22 mouse cellular contexts compared by ENCODE assay signal in the genomic region with DNA sequence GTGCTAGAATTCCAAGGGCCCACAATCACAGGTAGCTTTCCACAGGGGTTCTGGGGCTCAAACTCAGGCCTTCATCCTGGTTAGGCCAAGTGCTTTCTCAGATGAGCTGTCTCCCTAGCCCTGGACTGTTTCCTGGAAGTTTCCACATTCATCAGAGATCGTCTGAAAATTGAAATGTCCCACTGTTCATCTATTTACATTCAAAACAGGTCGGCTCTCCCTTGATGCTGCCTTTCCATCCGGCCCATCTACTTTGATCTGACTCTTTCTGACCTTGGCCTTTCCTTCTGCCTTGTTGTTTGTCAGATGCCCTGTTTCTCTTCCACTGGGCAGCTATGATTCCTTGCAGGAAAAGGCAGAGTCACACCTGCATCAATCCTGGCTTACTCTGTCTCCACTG.
DNase-seq lines count a peak whose midpoint lies in the region; ATAC-seq lines count a peak whose summit lies in the region.
"Had no signal": no experiment of that assay in that cellular context is flagged by ENCODE, and none has a peak within 500 bp of the region (broad histone marks: within the 10 kb centered on the region; RNA-seq: fewer than 3 reads in every experiment).

No protein-coding gene starts in this region.

- WGBS in hindbrain, embryonic 10.5 days: 52% methylated on average over 3 of the region's 3 CpGs
- 53% methylated on average over 3 of the region's 3 CpGs for WGBS in hindbrain, embryonic 12.5 days

- no peaks in the 10 kb centered on the region for H3K36me3 ChIP-seq in hindbrain, embryonic 10.5 days
- no peaks in the 10 kb centered on the region for H3K36me3 ChIP-seq in hindbrain, embryonic 12.5 days
- H3K36me3 ChIP-seq: heart, embryonic 13.5 days; intestine, embryonic 15.5 days had no signal

- H3K4me3 ChIP-seq in hindbrain, embryonic 10.5 days: no peak overlapping the region
- H3K4me3 ChIP-seq in hindbrain, embryonic 12.5 days: no peak overlapping the region
- H3K4me3 ChIP-seq: heart, embryonic 13.5 days; intestine, embryonic 15.5 days had no signal

- intact Hi-C loops in left cerebral cortex, postnatal 25 days (cut with DNase I): no loop called here

- H3K9me3 ChIP-seq in hindbrain, embryonic 10.5 days: no peaks in the 10 kb centered on the region
- no peaks in the 10 kb centered on the region for H3K9me3 ChIP-seq in hindbrain, embryonic 12.5 days (replicated peaks)
- H3K9me3 ChIP-seq: heart, embryonic 13.5 days; intestine, embryonic 15.5 days had no signal

- H3K4me2 ChIP-seq in hindbrain, embryonic 12.5 days (replicated peaks): no peak overlapping the region
- H3K4me2 ChIP-seq: heart, embryonic 13.5 days; hindbrain, embryonic 14.5 days; intestine, embryonic 15.5 days had no signal

- H3K4me1 ChIP-seq in hindbrain, embryonic 10.5 days (replicated peaks): peaks cover 28% of the 10 kb centered on the region
- H3K4me1 ChIP-seq in hindbrain, embryonic 12.5 days: peaks cover 7% of the 10 kb centered on the region; the same call in 1 of the 2 replicates

- H3K27ac ChIP-seq in hindbrain, embryonic 10.5 days: peak overlapping the region; percentile 59; the same call in 1 of the 2 replicates
- no peak overlapping the region for H3K27ac ChIP-seq in hindbrain, embryonic 12.5 days
- H3K27ac ChIP-seq: heart, embryonic 13.5 days; hindbrain, embryonic 14.5 days; intestine, embryonic 15.5 days had no signal

- H3K9ac ChIP-seq in hindbrain, embryonic 12.5 days: no peak overlapping the region
- H3K9ac ChIP-seq: heart, embryonic 13.5 days; hindbrain, embryonic 14.5 days; intestine, embryonic 15.5 days had no signal

- H3K27me3 ChIP-seq in hindbrain, embryonic 10.5 days (ENCODE audit: insufficient read depth, poor library complexity, severe bottlenecking): no peaks in the 10 kb centered on the region
- no peaks in the 10 kb centered on the region for H3K27me3 ChIP-seq in hindbrain, embryonic 12.5 days
- H3K27me3 ChIP-seq: Patski had no signal

- no peak for ATAC-seq in hindbrain, embryonic 12.5 days (ENCODE audit: low FRiP score)
- ATAC-seq: CD4-positive, CD25-positive, alpha-beta regulatory T cell, adult 4 months; forebrain, embryonic 14.5 days; intestine, embryonic 15.5 days; Patski had no signal

- DNase-seq in adrenal gland, adult (ENCODE audit: inconsistent age in 2 of 2, low spot score in 1 of 2): peak; percentile 50 to 76
- DNase-seq in adrenal gland, adult 18-20 months (ENCODE audit: low spot score in 2 of 2): no peak
- DNase-seq in hindbrain, embryonic 10.5 days (ENCODE audit: low spot score): no peak
- DNase-seq in R1 (ENCODE audit: low read depth, low spot score): peak; percentile 74
- peak; percentile 3 to 10 for DNase-seq in adrenal gland, postnatal 36 days
- DNase-seq in left cerebral cortex, postnatal 25 days (ENCODE audit: low spot score in 2 of 2): no peak
- no peak for DNase-seq in frontal cortex, postnatal 14 days (ENCODE audit: low spot score in 2 of 2)
- DNase-seq: B cell, adult 2 months; cerebellum, adult 11 months; cerebellum, adult 8-10 months; cerebellum, postnatal 14 days; gastrocnemius, postnatal 36 days; heart, adult 11 months; heart, postnatal 36 days; kidney, adult 18-20 months had no signal

Comparison
In these comparisons a context has a peak if more than half of its experiments do, and no peak if none do; other contexts are left out.
1. DNase-seq: peak in adrenal gland, adult (2 of 2), R1 (single experiment) and adrenal gland, postnatal 36 days (2 of 2); none in adrenal gland, adult 18-20 months (0 of 2), hindbrain, embryonic 10.5 days (single experiment), left cerebral cortex, postnatal 25 days (0 of 2) and frontal cortex, postnatal 14 days (0 of 2).